Mouse (Mus musculus) stomach, postnatal 0 days (tissue): ENCODE results near the gene Pld4. TPM values are rescaled to one million over a fixed set of nuclear protein-coding genes. Genes with fewer than 3 reads are reported as not detected.

Experiments
- ATAC-seq: fragments of 200-750 bp; cut with Nextera tagmentation; 2 replicates; pipeline ENCODE4 v1.8.0; 2017; ENCODE audit not compliant: low FRiP score, low TSS enrichment
- DNase-seq: peaks from one replicate; pipeline ENCODE4 v3.0.0-alpha.2; 2016; ENCODE audit warnings: low spot score
- H3K27ac ChIP-seq: fragments of 300-500 bp; sonication (generic); replicated peaks from 2 replicates; pipeline ENCODE4 v1.5.1; 2014; ENCODE audit warnings: mild to moderate bottlenecking, control low read depth
- H3K27me3 ChIP-seq: fragments of 300-500 bp; sonication (generic); 2 replicates; pipeline ENCODE4 v1.6.1; 2014; ENCODE audit warnings: low read length; ENCODE audit not compliant: control insufficient read depth, insufficient read depth
- H3K36me3 ChIP-seq: fragments of 300-500 bp; sonication (generic); 2 replicates; pipeline ENCODE4 v1.6.1; 2014; ENCODE audit warnings: low read length, mixed read lengths; ENCODE audit not compliant: control insufficient read depth, insufficient read depth
- H3K4me1 ChIP-seq: fragments of 300-500 bp; sonication (generic); replicated peaks from 2 replicates; pipeline ENCODE4 v1.6.1; 2014; ENCODE audit warnings: antibody characterized with exemption; ENCODE audit not compliant: control insufficient read depth, insufficient read depth
- H3K4me2 ChIP-seq: fragments of 300-500 bp; sonication (generic); replicated peaks from 2 replicates; pipeline ENCODE4 v1.6.1; 2014; ENCODE audit warnings: low read depth, mild to moderate bottlenecking, control low read depth, moderate library complexity
- H3K4me3 ChIP-seq: fragments of 300-500 bp; sonication (generic); 2 replicates; pipeline ENCODE4 v1.5.1; 2014; ENCODE audit warnings: low read depth, low read length, control low read depth
- H3K9ac ChIP-seq: fragments of 300-500 bp; sonication (generic); 2 replicates; pipeline ENCODE4 v1.6.1; 2014; ENCODE audit warnings: mild to moderate bottlenecking, low read length, control low read depth, mixed read lengths
- H3K9me3 ChIP-seq: fragments of 300-500 bp; sonication (generic); 2 replicates; pipeline ENCODE4 v1.6.1; 2016; ENCODE audit warnings: low read length; ENCODE audit not compliant: control insufficient read depth
- CTCF ChIP-seq: IDR thresholded peaks from 2 replicates; pipeline ENCODE4 v1.5.1; 2016; ENCODE audit warnings: antibody characterized with exemption, low read depth, mild to moderate bottlenecking, moderate library complexity
- EP300 ChIP-seq: optimal IDR thresholded peaks from 2 replicates; pipeline ENCODE3; 2016; ENCODE audit warnings: antibody characterized with exemption
- WGBS: fragments of 180-500 bp; shearing (Covaris S2); extraction: QIAGEN DNeasy Blood & Tissue Kit; methylation state at CpG from one replicate; pipeline ENCODE4 v1.1.7; 2014; 5-methylcytosine and 5-hydroxymethylcytosine counted together
- polyA plus RNA-seq: library from polyadenylated mRNA; unstranded; fragments of >200 nt; fragmentation: Nextera tagmentation; extraction: Ambion mirVana; gene quantifications from 2 replicates; pipeline ENCODE4 v1.2.1, GENCODE M21; 2015

The Pld4 gene
- polyA plus RNA-seq, 1 experiment from 2014 or later, result 9.8 TPM

GRCm38 (mm10) chr12:112793601-112794355 is 33.3 kb downstream of the Pld4 start:
- 51% methylated on average over 13 of the region's 13 CpGs for WGBS
- Histone ChIP-seq H3K9me3 (no peaks in the 10 kb centered on the region), H3K9ac (peak overlapping the region; percentile 2), H3K4me3 (no peak overlapping the region), H3K4me1 (peaks cover 19% of the 10 kb centered on the region), H3K36me3 (no peaks in the 10 kb centered on the region), H3K27me3 (no peaks in the 10 kb centered on the region), H3K4me2 (peak overlapping the region; percentile 37), H3K27ac (peak overlapping the region; percentile 82)
- peak; percentile 68 for DNase-seq
- TF ChIP-seq CTCF (no peak), EP300 (no peak)
- peak; percentile 21 for ATAC-seq

GRCm38 (mm10) chr12:112794356-112794816 is 33.9 kb downstream of the Pld4 start:
- TF ChIP-seq CTCF, result no peak
- TF ChIP-seq EP300, result no peak
- 13% methylated on average over 7 of the region's 7 CpGs for WGBS
- ATAC-seq, result no peak
- peak overlapping the region; percentile 2; the same call in 1 of the 2 replicates for H3K9ac ChIP-seq
- no peaks in the 10 kb centered on the region for H3K9me3 ChIP-seq
- H3K36me3 ChIP-seq, result no peaks in the 10 kb centered on the region
- H3K27me3 ChIP-seq, result no peaks in the 10 kb centered on the region
- DNase-seq, result no peak
- H3K4me2 ChIP-seq, result peak overlapping the region; percentile 37
- peaks cover 22% of the 10 kb centered on the region for H3K4me1 ChIP-seq
- no peak overlapping the region; the same call in 1 of the 2 replicates for H3K4me3 ChIP-seq
- H3K27ac ChIP-seq, result peak overlapping the region; percentile 82

GRCm38 (mm10) chr12:112794998-112795397 is 34.5 kb downstream of the Pld4 start:
- H3K9ac ChIP-seq, result peak overlapping the region; percentile 2; the same call in 1 of the 2 replicates
- no peaks in the 10 kb centered on the region for H3K27me3 ChIP-seq
- DNase-seq, result no peak
- ATAC-seq, result no peak
- H3K4me2 ChIP-seq, result peak overlapping the region; percentile 37
- WGBS, result 74% methylated on average over 5 of the region's 5 CpGs
- H3K4me3 ChIP-seq, result peak overlapping the region; percentile 14
- H3K36me3 ChIP-seq, result no peaks in the 10 kb centered on the region
- peaks cover 22% of the 10 kb centered on the region for H3K4me1 ChIP-seq
- peak overlapping the region; percentile 82 for H3K27ac ChIP-seq
- H3K9me3 ChIP-seq, result no peaks in the 10 kb centered on the region
- TF ChIP-seq CTCF (no peak), EP300 (no peak)

- WGBS, result 18% methylated on average over 18 of the region's 18 CpGs
- peak overlapping the region; percentile 2; the same call in 1 of the 2 replicates for H3K9ac ChIP-seq
- H3K4me3 ChIP-seq, result peak overlapping the region; percentile 14
- peak overlapping the region; percentile 37 for H3K4me2 ChIP-seq
- ATAC-seq, result peak; percentile 76
- peaks cover 22% of the 10 kb centered on the region for H3K4me1 ChIP-seq
- H3K9me3 ChIP-seq, result no peaks in the 10 kb centered on the region
- no peak for TF ChIP-seq CTCF
- no peak for TF ChIP-seq EP300
- DNase-seq, result peak; percentile 90
- H3K27me3 ChIP-seq, result no peaks in the 10 kb centered on the region
- H3K27ac ChIP-seq, result peak overlapping the region; percentile 82
- H3K36me3 ChIP-seq, result no peaks in the 10 kb centered on the region
Measured at GRCm38 (mm10) chr12:112795466-112796104, 35.1 kb downstream of the Pld4 start.

- Histone ChIP-seq H3K4me1 (peaks cover 23% of the 10 kb centered on the region), H3K9me3 (no peaks in the 10 kb centered on the region), H3K4me2 (peak overlapping the region; percentile 18), H3K27me3 (no peaks in the 10 kb centered on the region), H3K4me3 (no peak overlapping the region), H3K27ac (peak overlapping the region; percentile 82), H3K9ac (no peak overlapping the region), H3K36me3 (no peaks in the 10 kb centered on the region)
- TF ChIP-seq EP300 (no peak), CTCF (no peak)
- ATAC-seq (no peak), DNase-seq (peak; percentile 68)
- 33% methylated on average over 17 of the region's 17 CpGs for WGBS
Measured at GRCm38 (mm10) chr12:112796551-112797510, 36.4 kb downstream of the Pld4 start.
